Mouse (Mus musculus) embryonic fibroblast, embryonic 13.5 days (primary cell): ENCODE measurements around the gene Fzd9. TPM values are rescaled to one million over a fixed set of nuclear protein-coding genes. Genes with fewer than 3 reads are reported as not detected.
"Not testable (repeated sequence)": the region's sequence is repeated elsewhere in the genome, so short reads cannot be mapped to it uniquely, and the experiment has no call there.

Experiments
- H3K27ac ChIP-seq: 2 replicates; pipeline ENCODE4 v1.5.1; 2012; ENCODE audit warnings: low read length, control low read depth, inconsistent platforms; ENCODE audit not compliant: insufficient read depth
- H3K4me1 ChIP-seq: 2 replicates; pipeline ENCODE4 v1.6.1; 2011; ENCODE audit warnings: low read length; ENCODE audit not compliant: control insufficient read depth, insufficient read depth
- H3K4me3 ChIP-seq: 2 replicates; pipeline ENCODE4 v1.5.1; 2011; ENCODE audit warnings: mild to moderate bottlenecking, control low read depth, low read length; ENCODE audit not compliant: insufficient read depth
- CTCF ChIP-seq: IDR thresholded peaks from 2 replicates; pipeline ENCODE4 v1.5.1; 2011; ENCODE audit warnings: mild to moderate bottlenecking, control low read depth, low read length, moderate library complexity, borderline replicate concordance; ENCODE audit not compliant: insufficient read depth
- POLR2A ChIP-seq: IDR thresholded peaks from 2 replicates; pipeline ENCODE4 v1.6.1; 2011; ENCODE audit warnings: low read depth, mild to moderate bottlenecking, control low read depth, low read length, moderate library complexity
- polyA plus RNA-seq: library from polyadenylated mRNA; stranded (reverse); fragments of >200 nt; gene quantifications from 2 replicates; pipeline ENCODE4 v1.2.4, GENCODE M21; 2011; ENCODE audit warnings: low read depth; ENCODE audit not compliant: missing spikeins, insufficient read length

Fzd9 gene
- polyA plus RNA-seq, 1 experiment, result not detected

GRCm38 (mm10) chr5:135233166-135233920 is 17.7 kb downstream of the Fzd9 start:
- Histone ChIP-seq H3K4me3 (no peak overlapping the region), H3K27ac (no peak overlapping the region), H3K4me1 (no peaks in the 10 kb centered on the region)
- TF ChIP-seq CTCF, result no peak
- no peak for TF ChIP-seq POLR2A

DNA sequence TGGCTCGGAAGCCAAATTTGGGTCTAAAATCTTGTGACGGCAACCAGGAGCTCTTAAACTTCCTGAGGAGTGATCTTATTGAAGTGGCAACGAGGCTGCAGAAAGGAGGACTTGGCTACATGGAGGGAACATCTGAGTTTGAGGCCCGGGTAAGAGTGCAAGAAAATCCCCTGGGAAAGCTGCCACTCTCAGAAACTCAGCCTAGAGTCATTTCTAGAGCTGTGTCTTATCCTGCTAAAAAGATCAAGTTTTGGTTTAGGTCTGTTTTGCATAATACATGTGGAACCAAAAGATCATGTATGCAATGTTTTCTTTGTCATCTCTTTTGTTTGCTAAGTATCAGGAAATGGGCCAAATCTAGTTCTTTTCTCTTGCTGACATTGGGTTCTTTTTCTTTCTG is 20.8 kb downstream of the Fzd9 start:
- Histone ChIP-seq H3K4me3 (no peak overlapping the region), H3K27ac (no peak overlapping the region), H3K4me1 (no peaks in the 10 kb centered on the region)
- TF ChIP-seq CTCF (no peak), POLR2A (no peak)

GRCm38 (mm10) chr5:135225879-135226278 is 25.2 kb downstream of the Fzd9 start:
- H3K4me1 ChIP-seq, H3K27ac ChIP-seq, H3K4me3 ChIP-seq: not testable (repeated sequence)

- no peak overlapping the region for H3K4me3 ChIP-seq
- no peaks in the 10 kb centered on the region for H3K4me1 ChIP-seq
- no peak overlapping the region for H3K27ac ChIP-seq
- TF ChIP-seq CTCF (no peak), POLR2A (no peak)
Observed at GRCm38 (mm10) chr5:135224169-135224568, 26.9 kb downstream of the Fzd9 start.

DNA sequence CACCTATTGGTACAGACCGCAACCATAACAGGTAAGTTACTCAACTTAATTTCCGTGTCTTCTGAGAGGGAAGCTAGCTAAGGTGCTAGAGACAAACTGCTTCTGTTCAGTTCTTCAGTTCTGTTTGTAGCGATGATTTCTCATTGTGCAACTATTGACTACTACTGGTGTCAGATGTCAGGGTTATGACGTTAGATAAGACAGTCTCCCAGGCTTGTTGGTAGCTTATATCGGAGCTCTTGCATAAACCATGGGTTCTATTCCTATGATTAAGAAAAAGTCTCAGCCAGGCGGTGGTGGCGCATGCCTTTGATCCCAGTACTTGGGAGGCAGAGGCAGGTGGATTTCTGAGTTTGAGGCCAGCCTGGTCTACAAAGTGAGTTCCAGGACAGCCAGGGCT is 29.0 kb downstream of the Fzd9 start:
- H3K27ac ChIP-seq, result no peak overlapping the region
- no peaks in the 10 kb centered on the region for H3K4me1 ChIP-seq
- TF ChIP-seq CTCF (no peak), POLR2A (no peak)
- H3K4me3 ChIP-seq, result no peak overlapping the region

DNA sequence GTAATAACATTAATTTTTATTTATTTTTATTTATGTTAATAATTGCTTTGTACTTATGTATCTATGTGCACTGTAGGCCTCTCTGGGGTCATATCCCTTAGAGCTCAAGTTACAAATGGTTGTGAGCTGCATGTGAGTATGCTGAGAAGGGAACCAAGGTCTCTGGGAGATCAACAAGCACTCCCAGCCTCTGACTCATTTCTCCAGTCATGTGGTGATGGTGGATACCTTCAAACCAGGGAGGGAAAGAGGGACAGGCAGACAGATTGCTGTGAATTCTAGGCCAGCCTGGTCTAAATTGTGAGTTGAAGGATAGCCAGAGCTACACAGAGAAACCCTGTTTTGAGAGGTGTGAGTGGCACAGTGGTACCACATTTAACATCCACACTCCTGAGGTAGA is 30.1 kb downstream of the Fzd9 start:
- Histone ChIP-seq H3K27ac (no peak overlapping the region), H3K4me3 (no peak overlapping the region), H3K4me1 (no peaks in the 10 kb centered on the region)
- no peak for TF ChIP-seq CTCF
- TF ChIP-seq POLR2A, result no peak

GRCm38 (mm10) chr5:135216871-135217270 is 34.2 kb downstream of the Fzd9 start:
- Histone ChIP-seq H3K4me3 (no peak overlapping the region), H3K27ac (no peak overlapping the region), H3K4me1 (no peaks in the 10 kb centered on the region)
- TF ChIP-seq POLR2A (no peak), CTCF (no peak)

- no peak for TF ChIP-seq POLR2A
- no peak for TF ChIP-seq CTCF
- Histone ChIP-seq H3K4me1 (no peaks in the 10 kb centered on the region), H3K4me3 (no peak overlapping the region), H3K27ac (no peak overlapping the region)
Observed at GRCm38 (mm10) chr5:135208197-135208596, 42.8 kb downstream of the Fzd9 start.

GRCm38 (mm10) chr5:135202763-135203162 is 48.3 kb downstream of the Fzd9 start:
- TF ChIP-seq POLR2A (no peak), CTCF (no peak)
- H3K4me1 ChIP-seq, result no peaks in the 10 kb centered on the region
- no peak overlapping the region for H3K4me3 ChIP-seq
- no peak overlapping the region for H3K27ac ChIP-seq

Other genes with a start within 250 kb of the Fzd9 start
- 19.1 and 20.7 TPM in 2 replicates for gene Abhd11, start 242.1 kb downstream of the Fzd9 start, polyA plus RNA-seq
- gene Stx1a, start 227.7 kb downstream of the Fzd9 start, polyA plus RNA-seq, result 6.9 and 10.2 TPM in 2 replicates
- 15.2 and 18.1 TPM in 2 replicates for gene Dnajc30, start 187.0 kb downstream of the Fzd9 start, polyA plus RNA-seq
- gene Bud23, start 186.3 kb downstream of the Fzd9 start, polyA plus RNA-seq, result 38.0 and 49.6 TPM in 2 replicates
- gene Vps37d, start 173.0 kb downstream of the Fzd9 start, polyA plus RNA-seq, result 3.0 and 4.0 TPM in 2 replicates
- gene Mlxipl, start 161.3 kb downstream of the Fzd9 start, polyA plus RNA-seq, result not detected in 2 replicates
- gene Tbl2, start 101.6 kb downstream of the Fzd9 start, polyA plus RNA-seq, result 17.4 and 24.9 TPM in 2 replicates
- gene Bcl7b, start 82.9 kb downstream of the Fzd9 start, polyA plus RNA-seq, result 31.0 and 41.7 TPM in 2 replicates
- 73.5 and 84.1 TPM in 2 replicates for gene Baz1b, start 64.0 kb downstream of the Fzd9 start, polyA plus RNA-seq
- not detected in 2 replicates for gene Fkbp6, start 98.8 kb upstream of the Fzd9 start, polyA plus RNA-seq
- not detected in 2 replicates for gene Trim50, start 102.1 kb upstream of the Fzd9 start, polyA plus RNA-seq
- gene Nsun5, start 118.7 kb upstream of the Fzd9 start, polyA plus RNA-seq, result 9.6 and 14.0 TPM in 2 replicates
- gene Pom121, start 143.3 kb upstream of the Fzd9 start, polyA plus RNA-seq, result 22.3 and 24.4 TPM in 2 replicates